Mouse (Mus musculus) stomach, embryonic 16.5 days (tissue): Measurements from ENCODE around the gene Arf3. TPM values are rescaled to one million over a fixed set of nuclear protein-coding genes. Genes with fewer than 3 reads are reported as not detected.

Source experiments
- ATAC-seq: fragments of 200-750 bp; cut with Nextera tagmentation; 2 replicates; pipeline ENCODE4 v1.8.0; 2017; ENCODE audit warnings: moderate number of reproducible peaks, moderate TSS enrichment; ENCODE audit not compliant: insufficient read depth, low FRiP score
- H3K27ac ChIP-seq: fragments of 300-500 bp; sonication (generic); 2 replicates; pipeline ENCODE4 v1.5.1; 2014; ENCODE audit warnings: low read length
- H3K27me3 ChIP-seq: fragments of 300-500 bp; sonication (generic); 2 replicates; pipeline ENCODE4 v1.6.1; 2014; ENCODE audit warnings: low read length, control low read depth, mixed read lengths; ENCODE audit not compliant: control insufficient read depth, insufficient read depth
- H3K36me3 ChIP-seq: fragments of 300-500 bp; sonication (generic); 2 replicates; pipeline ENCODE4 v1.6.1; 2014; ENCODE audit warnings: low read length; ENCODE audit not compliant: control insufficient read depth, insufficient read depth
- H3K4me1 ChIP-seq: fragments of 300-500 bp; sonication (generic); 2 replicates; pipeline ENCODE4 v1.6.1; 2014; ENCODE audit warnings: low read length, control low read depth, mixed read lengths; ENCODE audit not compliant: control insufficient read depth, insufficient read depth
- H3K4me2 ChIP-seq: fragments of 300-500 bp; sonication (generic); 2 replicates; pipeline ENCODE4 v1.6.1; 2014; ENCODE audit warnings: low read depth, low read length, mixed read lengths
- H3K4me3 ChIP-seq: fragments of 300-500 bp; sonication (generic); replicated peaks from 2 replicates; pipeline ENCODE4 v1.5.1; 2014; ENCODE audit warnings: mild to moderate bottlenecking, low read length
- H3K9ac ChIP-seq: fragments of 300-500 bp; sonication (generic); 2 replicates; pipeline ENCODE4 v1.6.1; 2014; ENCODE audit warnings: low read length
- H3K9me3 ChIP-seq: fragments of 300-500 bp; sonication (generic); replicated peaks from 2 replicates; pipeline ENCODE4 v1.6.1; 2016; ENCODE audit warnings: low read length, control low read depth; ENCODE audit not compliant: control insufficient read depth
- WGBS: fragments of 180-500 bp; shearing (Covaris S2); extraction: QIAGEN DNeasy Blood & Tissue Kit; methylation state at CpG from one replicate; pipeline ENCODE4 v1.1.7; 2014; 5-methylcytosine and 5-hydroxymethylcytosine counted together
- polyA plus RNA-seq: library from polyadenylated mRNA; unstranded; fragments of >200 nt; fragmentation: Nextera tagmentation; extraction: Ambion mirVana; gene quantifications from 2 replicates; pipeline ENCODE4 v1.2.1, GENCODE M21; 2015

The Arf3 gene
- polyA plus RNA-seq, 1 experiment from 2014 or later, result 38.0 TPM

DNA sequence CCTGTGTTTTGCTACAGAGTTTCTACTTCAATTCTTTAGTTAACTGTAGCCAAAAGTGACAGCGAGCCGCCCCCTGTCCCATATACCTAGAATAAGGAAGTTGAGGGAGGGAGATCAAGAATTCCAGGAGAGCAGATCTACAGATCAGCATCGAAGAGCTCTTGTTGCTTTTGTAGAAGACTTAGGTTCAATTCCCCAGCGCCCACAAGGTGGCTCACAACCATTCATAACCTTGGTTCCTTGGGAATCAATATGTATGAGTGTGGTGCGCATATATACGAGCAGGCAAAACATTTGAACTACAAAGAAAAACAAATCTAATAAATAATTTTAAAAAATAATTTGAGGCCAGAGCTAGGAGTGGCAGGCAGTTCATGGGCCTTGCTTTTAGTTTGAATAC, 18.2 kb upstream of the Arf3 start:
- H3K27me3 ChIP-seq, result peaks cover 56% of the 10 kb centered on the region
- no peak overlapping the region for H3K27ac ChIP-seq
- no peaks in the 10 kb centered on the region for H3K36me3 ChIP-seq
- no peak overlapping the region for H3K4me3 ChIP-seq
- ATAC-seq, result no peak
- H3K9ac ChIP-seq, result no peak overlapping the region
- H3K4me1 ChIP-seq, result peaks cover 24% of the 10 kb centered on the region
- WGBS, result 34% methylated on average over 6 of the region's 6 CpGs
- peaks cover 6% of the 10 kb centered on the region for H3K9me3 ChIP-seq
- H3K4me2 ChIP-seq, result no peak overlapping the region

DNA sequence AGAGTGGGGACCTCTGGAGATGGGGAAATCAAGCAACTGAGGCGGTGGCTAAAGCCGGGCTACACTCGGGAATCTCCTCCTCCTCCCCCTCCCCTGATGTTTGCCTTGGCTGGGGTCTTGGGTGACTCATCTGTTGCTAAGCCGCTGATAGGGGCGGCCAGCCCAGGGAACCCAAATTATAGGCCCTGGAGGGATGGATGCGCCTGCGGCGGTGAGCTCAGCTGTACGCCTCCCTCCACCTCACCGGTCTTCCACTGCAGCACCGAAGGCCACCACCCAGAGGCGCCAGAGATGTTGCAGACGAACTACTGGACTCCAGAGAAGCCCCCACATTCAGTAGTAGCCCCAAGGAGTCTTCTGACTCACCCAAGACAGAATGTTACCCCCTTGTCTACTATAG, 17.6 kb upstream of the Arf3 start:
- H3K9me3 ChIP-seq, result peaks cover 2% of the 10 kb centered on the region
- WGBS, result 4% methylated on average over 13 of the region's 13 CpGs
- no peak overlapping the region for H3K4me3 ChIP-seq
- no peaks in the 10 kb centered on the region for H3K36me3 ChIP-seq
- ATAC-seq, result peak; percentile 27; the same call in 1 of the 2 replicates
- peaks cover 29% of the 10 kb centered on the region for H3K4me1 ChIP-seq
- H3K27ac ChIP-seq, result no peak overlapping the region
- no peak overlapping the region for H3K9ac ChIP-seq
- no peak overlapping the region for H3K4me2 ChIP-seq
- H3K27me3 ChIP-seq, result peaks cover 62% of the 10 kb centered on the region

DNA sequence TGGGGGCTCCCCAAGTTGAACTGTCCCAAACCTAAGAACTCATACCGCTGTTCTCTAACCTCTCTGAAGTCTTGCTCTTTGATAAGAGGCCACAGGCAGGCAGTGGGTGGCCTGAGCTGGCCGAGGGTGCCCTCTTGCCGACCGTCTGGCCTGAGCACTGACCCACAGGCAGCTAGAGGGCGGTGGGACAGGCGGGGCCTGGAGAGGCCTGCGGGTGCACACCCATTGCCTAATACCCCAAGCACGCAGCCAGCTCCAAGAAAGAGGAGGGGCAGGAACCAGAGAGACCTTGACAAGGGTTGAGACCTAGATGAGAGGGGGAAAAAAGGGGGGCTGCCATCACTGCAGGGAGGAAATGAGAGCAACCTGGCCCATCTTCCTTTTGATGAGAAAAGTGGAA, 17.1 kb upstream of the Arf3 start:
- no peaks in the 10 kb centered on the region for H3K36me3 ChIP-seq
- H3K9ac ChIP-seq, result no peak overlapping the region
- no peak overlapping the region for H3K27ac ChIP-seq
- H3K27me3 ChIP-seq, result peaks cover 67% of the 10 kb centered on the region
- H3K4me2 ChIP-seq, result no peak overlapping the region
- ATAC-seq, result no peak
- WGBS, result 6% methylated on average over 8 of the region's 8 CpGs
- H3K4me1 ChIP-seq, result peaks cover 29% of the 10 kb centered on the region
- no peaks in the 10 kb centered on the region for H3K9me3 ChIP-seq
- no peak overlapping the region for H3K4me3 ChIP-seq

DNA sequence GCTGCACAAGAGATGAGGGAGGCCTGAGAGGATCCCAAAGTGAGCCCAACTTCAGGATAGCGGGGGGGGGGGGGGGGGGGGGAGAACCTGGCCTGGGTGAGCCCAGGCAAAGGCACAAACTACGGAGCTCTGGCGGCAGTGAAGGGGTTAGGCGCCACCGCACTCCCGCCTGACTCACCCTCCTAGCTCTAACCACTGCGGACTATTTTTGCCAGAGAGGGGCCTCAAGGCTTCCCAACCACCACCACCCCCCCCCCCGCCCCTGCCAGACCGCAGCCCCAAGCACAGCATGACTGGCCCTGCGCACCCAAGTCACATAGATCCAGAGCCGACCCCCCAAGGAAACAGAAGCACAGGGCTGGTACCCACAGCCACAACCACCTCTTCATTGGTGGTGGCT, 15.8 kb upstream of the Arf3 start:
- Histone ChIP-seq H3K9me3 (no peaks in the 10 kb centered on the region), H3K4me1 (peaks cover 29% of the 10 kb centered on the region), H3K27me3 (peaks cover 77% of the 10 kb centered on the region), H3K4me2 (no peak overlapping the region), H3K4me3 (no peak overlapping the region), H3K36me3 (no peaks in the 10 kb centered on the region), H3K9ac (no peak overlapping the region), H3K27ac (no peak overlapping the region)
- no peak for ATAC-seq
- WGBS, result 4% methylated on average over 11 of the region's 11 CpGs

DNA sequence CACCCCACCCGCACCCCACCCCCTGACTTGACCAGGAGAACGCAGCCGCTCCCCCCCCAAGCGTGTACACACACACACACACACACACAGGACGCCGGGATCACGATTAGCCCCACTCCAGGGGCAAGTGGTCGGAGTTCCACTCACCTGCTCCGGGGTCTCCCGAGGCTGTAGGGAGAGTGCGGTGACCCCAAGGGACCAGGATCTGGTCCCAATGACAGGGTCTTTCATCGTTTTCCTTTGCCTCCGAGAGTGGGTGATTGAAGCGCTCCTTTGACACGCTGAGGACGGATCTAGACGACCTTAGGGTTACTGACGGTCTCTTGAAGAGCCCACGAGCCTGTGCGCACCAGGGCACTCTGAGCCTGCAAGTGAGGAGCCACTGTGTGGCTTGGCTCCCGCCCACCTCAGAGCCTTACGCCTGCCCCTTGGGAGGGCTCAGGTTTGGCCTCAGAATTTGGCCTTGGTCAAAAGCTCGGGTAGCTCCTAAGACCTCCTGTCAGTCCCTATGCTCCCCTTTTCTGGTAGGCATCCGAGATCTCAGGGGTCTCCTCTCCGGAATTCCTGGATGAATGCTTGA, 15.3 kb upstream of the Arf3 start:
- no peaks in the 10 kb centered on the region for H3K9me3 ChIP-seq
- 2% methylated on average over 25 of the region's 25 CpGs for WGBS
- H3K36me3 ChIP-seq, result no peaks in the 10 kb centered on the region
- no peak overlapping the region for H3K27ac ChIP-seq
- no peak overlapping the region; the same call in 1 of the 2 replicates for H3K9ac ChIP-seq
- H3K4me3 ChIP-seq, result peak overlapping the region; percentile 28
- H3K27me3 ChIP-seq, result peaks cover 82% of the 10 kb centered on the region
- H3K4me2 ChIP-seq, result peak overlapping the region; percentile 45
- ATAC-seq, result no peak
- peaks cover 29% of the 10 kb centered on the region for H3K4me1 ChIP-seq

DNA sequence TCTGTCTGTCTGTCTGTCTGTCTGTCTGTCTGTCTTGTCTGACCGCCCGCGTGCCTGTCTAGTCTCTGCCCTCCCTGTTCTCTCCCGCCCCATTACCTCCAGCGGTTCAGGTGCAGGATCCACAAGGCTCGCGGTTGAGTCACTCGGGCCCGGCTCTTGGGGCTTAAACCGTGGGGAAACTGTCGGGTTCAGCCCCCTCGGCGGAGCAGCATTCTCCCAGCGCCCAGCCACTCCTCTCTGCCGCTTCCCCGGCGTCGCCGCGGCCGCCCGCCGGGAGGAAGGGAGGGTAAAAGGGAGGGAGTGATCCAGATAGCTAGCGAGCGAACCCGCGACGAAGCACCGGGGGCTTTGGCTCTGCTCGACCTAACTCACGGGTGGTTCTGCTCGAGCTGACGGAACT, 14.7 kb upstream of the Arf3 start, which contains the start of gene Wnt10b:
Gene Wnt10b (minus strand): TSS at position 389 of the 400 bp plus-strand sequence.
- no peak within 1 kb of the TSS for H3K27ac ChIP-seq
- H3K36me3 ChIP-seq, result no peaks in the 10 kb centered on the region
- peaks cover 84% of the 10 kb centered on the region for H3K27me3 ChIP-seq
- H3K4me2 ChIP-seq, result peak within 1 kb of the TSS; percentile 45
- H3K4me1 ChIP-seq, result peaks cover 29% of the 10 kb centered on the region
- H3K9me3 ChIP-seq, result no peaks in the 10 kb centered on the region
- no peak within 1 kb of the TSS; the same call in 1 of the 2 replicates for H3K9ac ChIP-seq
- WGBS, result under 1% methylated on average over 33 of the region's 33 CpGs
- H3K4me3 ChIP-seq, result peak within 1 kb of the TSS; percentile 28
- ATAC-seq, result no peak

DNA sequence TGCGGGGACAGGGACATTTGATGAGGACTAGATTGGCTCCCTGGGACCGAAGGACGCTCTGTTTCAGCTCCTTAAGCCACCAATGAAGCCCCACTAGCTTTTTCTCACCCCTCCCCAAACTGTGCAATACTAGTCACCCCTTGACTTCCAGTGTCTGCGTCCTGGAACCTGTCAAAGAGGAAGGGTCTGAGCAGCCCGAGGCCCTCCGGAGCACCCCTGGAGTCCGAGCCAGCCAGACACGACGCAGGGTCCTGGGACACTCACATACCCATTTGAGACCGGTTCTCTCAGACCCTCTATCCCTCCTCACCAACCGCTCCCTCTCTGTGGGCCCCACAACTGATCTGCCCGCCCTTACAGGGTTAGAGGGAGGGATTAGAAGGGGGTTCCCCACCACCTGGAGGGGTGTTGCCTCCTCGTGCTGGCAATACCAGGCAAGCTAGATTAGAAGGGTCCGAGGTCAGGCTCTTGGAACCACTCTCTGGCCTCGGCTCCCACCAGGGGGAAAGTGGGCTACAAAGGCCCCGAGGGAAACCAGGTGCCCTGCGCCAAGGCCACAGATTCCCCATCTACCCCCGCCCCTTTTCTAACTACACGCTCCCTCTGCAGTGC, 14.1 kb upstream of the Arf3 start:
- Histone ChIP-seq H3K36me3 (no peaks in the 10 kb centered on the region), H3K4me2 (no peak overlapping the region; the same call in 1 of the 2 replicates), H3K27me3 (peaks cover 90% of the 10 kb centered on the region), H3K4me3 (peak overlapping the region; percentile 28; the same call in 1 of the 2 replicates), H3K9me3 (no peaks in the 10 kb centered on the region), H3K27ac (no peak overlapping the region), H3K4me1 (peaks cover 29% of the 10 kb centered on the region), H3K9ac (no peak overlapping the region; the same call in 1 of the 2 replicates)
- ATAC-seq, result no peak
- WGBS, result 5% methylated on average over 19 of the region's 19 CpGs

DNA sequence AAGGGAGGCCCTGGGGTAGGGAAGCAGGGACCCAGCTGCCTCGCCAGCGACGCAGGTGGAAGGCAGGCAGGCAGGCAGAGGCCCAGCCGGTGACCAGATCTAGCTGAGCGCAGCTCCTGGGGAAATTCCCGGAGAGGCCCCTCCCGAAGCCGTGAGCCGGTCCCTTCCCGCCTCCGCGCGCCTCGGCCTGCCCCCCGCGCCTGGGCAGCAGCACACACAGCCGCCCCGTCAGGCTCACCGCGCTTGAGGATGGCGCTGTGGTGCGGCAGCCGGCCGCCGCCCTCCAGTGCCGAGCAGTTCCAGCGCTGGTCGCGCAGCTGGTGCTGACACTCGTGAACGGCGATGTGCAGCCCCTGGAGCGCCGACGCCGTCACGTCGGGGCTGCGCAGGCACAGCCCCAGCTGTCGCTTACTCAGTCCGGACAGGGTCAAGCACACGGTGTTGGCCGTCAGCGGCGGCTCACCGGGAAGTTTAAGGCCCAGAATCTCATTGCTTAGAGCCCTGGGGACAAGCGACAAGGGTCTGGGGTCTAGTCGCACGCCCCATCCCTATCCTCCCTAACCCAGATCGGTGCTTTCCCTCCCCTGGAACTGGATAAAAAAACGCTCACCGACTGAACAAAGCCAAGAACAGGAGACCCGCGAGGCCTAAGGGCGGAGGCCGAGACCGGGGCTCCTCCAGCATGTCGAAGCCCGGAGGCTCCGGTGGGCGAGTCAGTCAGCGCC, 13.4 kb upstream of the Arf3 start:
- Histone ChIP-seq H3K36me3 (no peaks in the 10 kb centered on the region), H3K4me2 (peak overlapping the region; percentile 48), H3K27ac (no peak overlapping the region), H3K9me3 (no peaks in the 10 kb centered on the region), H3K4me3 (peak overlapping the region; percentile 24), H3K27me3 (peaks cover 93% of the 10 kb centered on the region), H3K9ac (peak overlapping the region; percentile 52; the same call in 1 of the 2 replicates), H3K4me1 (peaks cover 29% of the 10 kb centered on the region)
- 2% methylated on average over 62 of the region's 62 CpGs for WGBS
- ATAC-seq, result peak; percentile 49; the same call in 1 of the 2 replicates

DNA sequence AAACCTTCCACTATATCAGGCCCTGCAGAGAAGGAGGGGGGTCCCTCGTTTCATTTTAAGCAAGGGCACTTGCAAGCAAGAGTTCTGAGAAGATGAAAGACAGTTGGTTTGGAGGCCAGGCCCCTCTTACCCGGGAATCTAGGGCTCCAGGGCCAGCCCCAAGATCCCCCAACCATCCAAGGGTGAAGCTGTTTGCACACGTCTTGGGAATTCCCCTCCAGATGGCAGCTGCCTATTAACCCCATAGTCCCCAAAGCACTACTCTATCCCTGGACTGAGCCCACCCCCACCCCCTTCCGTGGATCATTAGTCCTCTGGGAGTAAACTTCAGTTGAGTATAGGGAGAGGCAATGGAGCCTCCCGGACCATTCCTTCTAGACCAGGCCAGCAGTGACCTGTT, 12.5 kb upstream of the Arf3 start:
- 0% methylated on average over 5 of the region's 5 CpGs for WGBS
- H3K4me3 ChIP-seq, result no peak overlapping the region
- H3K27ac ChIP-seq, result no peak overlapping the region
- ATAC-seq, result no peak
- H3K27me3 ChIP-seq, result peaks cover 90% of the 10 kb centered on the region
- H3K9ac ChIP-seq, result no peak overlapping the region
- H3K4me1 ChIP-seq, result peaks cover 29% of the 10 kb centered on the region
- H3K9me3 ChIP-seq, result no peaks in the 10 kb centered on the region
- H3K4me2 ChIP-seq, result no peak overlapping the region
- H3K36me3 ChIP-seq, result no peaks in the 10 kb centered on the region
